Mouse (Mus musculus): ENCODE measurements around the gene Npvf.
A peak's percentile ranks its signal among the peaks of the same experiment; 100 is the strongest.

Gene Npvf

DNA sequence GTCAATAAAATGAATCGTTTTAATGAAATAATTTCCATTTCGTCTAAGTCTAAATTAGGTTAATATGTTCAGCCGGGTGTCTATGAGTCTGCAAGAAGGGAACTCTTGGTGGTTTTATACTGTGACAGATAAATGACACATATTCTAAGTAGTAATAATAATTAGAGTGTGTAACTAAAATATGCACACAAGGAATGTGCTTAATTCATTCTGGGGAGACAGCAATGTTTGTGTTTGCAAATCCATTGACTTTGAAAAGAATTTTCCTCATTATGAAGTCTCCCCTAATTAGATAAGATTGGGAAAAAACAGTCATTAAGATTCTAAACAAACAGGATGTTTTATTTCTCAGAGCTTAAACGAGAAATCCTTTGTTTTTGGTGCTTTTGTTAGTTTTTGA is at the start of gene Npvf:
Npvf (minus strand) TSS at position 84 of the 400 bp plus-strand sequence.
- no peak for DNase-seq (ENCODE audit: low read depth, low spot score)

DNA sequence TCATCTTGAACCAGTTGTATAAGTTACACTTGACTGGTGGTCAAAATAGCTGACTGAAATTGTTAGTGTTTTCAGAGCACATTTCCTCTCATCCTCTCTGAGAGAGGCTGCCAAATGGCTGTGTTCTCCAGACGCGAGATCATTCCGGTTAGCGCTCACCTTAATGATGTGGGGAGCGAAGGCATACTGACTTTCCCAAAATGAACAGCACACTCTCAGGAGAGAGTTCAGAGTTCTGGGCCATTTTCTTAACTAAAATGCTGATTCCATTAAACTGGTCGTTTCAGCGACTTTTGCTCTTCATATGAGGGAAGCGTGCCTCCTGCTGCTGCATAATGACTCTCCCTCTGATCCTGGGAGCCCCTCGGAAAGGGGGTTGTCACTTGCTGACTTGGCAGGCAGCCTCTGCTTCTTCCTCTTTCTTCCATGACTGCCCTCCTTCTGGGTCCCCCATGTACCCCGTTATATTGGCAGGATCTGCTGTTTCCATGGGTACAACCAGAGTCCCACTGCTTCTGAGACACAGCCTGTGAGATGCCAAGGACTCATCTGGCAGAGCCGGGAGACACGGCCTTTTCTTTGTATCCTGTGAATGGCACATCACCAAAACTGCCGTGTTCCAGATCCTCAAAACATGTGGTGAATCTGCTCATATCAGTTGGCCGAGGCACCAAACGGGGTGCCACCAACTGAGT is 35.0 kb upstream of the Npvf start:
- no peak for DNase-seq (ENCODE audit: low read depth, low spot score)

DNA sequence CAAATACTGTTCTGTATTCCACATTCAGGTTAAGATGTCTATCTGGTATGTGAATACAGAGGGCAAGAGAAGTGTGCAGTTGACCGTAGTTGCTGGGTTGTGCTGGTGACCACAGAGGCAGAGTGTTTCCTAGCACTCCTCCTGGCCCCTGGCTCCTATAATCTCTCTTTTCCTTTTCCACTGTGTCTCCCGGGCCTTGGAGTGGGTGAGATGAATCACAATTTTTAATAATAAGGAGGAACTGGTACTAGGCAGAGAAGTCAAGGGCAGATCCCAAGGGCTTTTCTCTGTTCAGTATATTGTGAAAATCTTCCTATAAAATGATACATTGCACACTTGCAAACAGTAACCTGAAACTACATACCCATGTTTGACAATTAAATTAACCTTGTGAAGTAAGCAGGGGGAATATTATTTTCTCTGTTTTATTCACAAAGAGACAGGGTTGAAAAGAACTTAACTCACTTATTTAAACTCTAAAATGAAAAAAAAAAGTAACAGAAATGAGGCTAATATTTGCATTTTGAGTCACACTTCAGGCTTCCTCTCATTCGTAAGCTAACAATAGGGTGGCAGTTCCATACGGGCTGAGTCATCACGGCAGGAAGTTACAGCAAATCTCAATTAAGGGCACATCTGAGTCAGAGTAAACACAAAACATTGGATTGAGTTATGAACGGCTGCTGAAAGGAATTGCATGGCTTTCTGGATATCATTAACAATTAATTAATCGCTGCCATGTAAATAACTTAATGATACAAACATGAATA is 30.6 kb upstream of the Npvf start:
- no peak for DNase-seq (ENCODE audit: low read depth, low spot score)

DNA sequence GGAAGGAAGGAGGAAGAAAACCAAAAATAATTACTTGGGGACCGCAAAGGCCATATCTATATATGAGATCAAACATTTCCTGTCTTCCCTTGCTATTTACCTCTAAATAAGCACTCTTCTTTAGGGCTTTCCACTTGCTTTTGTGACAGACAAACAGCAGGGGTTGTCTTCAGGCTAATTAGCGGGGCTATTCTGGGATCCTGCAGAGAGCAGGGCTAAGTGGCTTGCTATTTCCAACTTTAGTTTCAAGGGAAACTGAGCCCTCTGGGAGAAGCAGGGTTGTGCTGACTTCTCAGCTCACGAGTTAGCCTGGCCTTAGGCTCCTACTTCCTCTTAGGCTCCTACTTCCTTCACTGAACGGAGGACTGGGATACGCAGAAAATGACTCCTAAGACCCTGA is 27.3 kb upstream of the Npvf start:
- no peak for DNase-seq (ENCODE audit: low read depth, low spot score)

DNA sequence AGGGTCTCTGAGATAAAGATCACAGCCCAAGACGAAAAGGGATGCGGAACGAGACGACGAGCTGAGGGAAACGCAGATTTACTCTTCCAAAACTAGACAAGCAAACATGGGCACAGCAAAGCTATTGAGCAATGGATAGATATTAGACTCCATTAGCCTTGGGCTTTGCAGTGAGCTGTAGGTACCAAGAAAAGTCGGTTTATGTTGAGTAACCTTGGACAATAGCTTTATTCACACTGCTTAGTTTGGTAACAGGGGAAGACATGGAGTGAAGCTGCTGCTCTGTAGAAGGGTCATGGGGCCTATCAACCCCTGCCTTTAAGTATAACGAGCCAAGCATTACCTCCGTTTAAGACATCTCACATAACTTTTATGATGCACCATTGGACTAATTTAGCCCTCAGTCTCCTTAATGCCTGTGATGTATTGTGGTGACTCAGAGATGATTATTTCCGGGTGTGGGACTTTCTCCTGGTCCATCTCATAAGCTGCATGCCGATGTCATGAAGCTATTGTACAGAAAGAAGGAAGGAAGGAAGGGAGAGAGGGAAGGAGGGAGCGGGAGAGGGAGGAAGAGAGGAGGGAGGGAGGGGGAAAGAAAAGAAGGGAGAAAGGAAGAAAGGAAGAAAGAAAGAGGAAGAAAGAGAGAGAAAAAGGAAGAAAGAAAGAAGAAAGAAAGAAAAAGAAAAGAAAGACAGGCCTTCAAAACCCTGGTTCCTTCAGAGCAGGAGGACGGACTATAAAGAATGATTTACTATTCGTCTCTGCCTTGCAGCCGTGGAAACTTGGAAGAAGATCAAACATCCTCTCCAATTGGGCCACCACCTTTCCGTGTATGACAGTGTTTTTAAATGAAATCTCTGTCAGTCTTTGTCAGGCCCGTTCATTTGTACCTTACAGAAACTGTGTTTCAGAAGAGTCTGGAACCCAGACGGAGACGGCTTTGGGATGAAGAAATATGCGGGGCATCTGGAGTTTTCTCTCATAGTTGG is 26.3 kb upstream of the Npvf start:
- no peak for DNase-seq (ENCODE audit: low read depth, low spot score)

DNA sequence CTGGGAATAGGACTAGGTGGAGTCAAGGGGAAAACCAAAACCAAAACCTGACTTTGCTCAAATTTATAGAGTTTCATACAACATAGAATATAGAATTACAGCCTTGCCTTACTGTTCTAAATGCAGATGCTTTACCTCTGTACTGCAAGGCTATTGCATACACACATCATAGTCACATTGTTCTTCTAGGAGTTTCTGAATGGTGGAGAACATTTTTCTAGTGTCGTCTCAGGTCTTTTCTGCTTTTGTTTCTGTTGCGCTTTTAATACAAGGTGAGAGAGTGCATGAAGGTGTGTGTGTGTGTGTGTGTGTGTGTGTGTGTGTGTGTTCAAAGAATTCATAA is 25.2 kb upstream of the Npvf start:
- DNase-seq (ENCODE audit: low read depth, low spot score) = no peak

GRCm38 (mm10) chr6:50678826-50679485 is 24.7 kb upstream of the Npvf start:
- peak; percentile 59 for DNase-seq (ENCODE audit: low read depth, low spot score)

DNA sequence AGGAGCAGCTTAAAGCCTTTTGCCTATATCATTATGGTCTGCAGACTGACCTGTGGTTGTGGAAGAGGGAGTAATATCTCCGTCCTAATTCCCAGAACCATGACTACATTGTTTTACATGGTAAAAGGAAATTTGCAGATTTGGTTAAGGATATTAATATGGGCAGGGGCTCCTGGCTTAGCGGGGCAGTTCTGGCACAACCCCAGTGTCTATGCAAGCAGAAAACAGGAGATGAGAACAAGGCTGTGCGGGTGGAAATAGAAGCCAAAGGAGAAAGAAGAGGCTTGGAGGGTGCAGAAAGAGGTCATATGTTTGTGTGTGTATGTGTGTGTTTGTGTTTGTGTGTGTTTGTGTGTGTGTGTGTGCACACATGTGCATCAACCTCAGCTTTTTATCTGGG is 17.0 kb upstream of the Npvf start:
- DNase-seq (ENCODE audit: low read depth, low spot score) = no peak

DNA sequence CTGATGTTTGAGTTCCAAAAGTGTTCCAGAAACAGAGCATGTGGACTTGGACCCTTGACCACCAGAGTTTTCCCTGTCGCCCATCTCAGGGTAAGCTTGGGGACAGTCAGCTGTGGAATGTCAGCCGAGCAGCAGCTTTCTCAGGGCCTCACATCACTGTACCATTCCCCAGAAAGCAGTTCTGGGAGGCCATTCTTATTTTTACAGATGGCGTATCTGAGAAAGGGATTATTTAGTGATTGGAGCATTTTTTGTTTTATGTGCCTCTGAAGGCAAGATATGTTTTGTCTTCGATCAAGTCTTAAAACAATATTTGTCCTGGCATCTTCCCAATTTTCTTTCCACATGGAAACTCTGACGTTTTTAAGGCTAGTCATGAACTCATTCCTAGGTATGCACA is 12.7 kb upstream of the Npvf start:
- no peak for DNase-seq (ENCODE audit: low read depth, low spot score)

- DNase-seq (ENCODE audit: low read depth, low spot score) = no peak
Observed at GRCm38 (mm10) chr6:50665020-50665419, 10.8 kb upstream of the Npvf start.

DNA sequence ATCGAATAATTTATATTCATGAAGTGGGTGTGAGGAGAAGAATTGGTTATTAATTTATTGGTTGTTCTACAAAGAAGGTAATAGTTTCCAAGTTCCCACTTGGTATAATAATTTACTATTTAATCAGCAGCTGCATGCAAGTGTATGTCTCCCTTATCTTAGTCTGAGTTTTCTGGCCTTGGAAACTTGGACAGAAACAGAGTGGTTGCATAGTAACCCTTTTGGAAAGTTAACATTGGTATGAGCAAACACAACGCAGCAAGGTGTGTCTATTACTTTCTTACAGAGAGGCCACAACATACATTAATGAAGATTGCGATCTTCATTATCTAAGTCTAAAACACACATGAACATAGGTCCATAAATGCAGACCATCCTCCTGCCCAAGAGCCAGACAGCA is 10.0 kb upstream of the Npvf start:
- no peak for DNase-seq (ENCODE audit: low read depth, low spot score)

DNA sequence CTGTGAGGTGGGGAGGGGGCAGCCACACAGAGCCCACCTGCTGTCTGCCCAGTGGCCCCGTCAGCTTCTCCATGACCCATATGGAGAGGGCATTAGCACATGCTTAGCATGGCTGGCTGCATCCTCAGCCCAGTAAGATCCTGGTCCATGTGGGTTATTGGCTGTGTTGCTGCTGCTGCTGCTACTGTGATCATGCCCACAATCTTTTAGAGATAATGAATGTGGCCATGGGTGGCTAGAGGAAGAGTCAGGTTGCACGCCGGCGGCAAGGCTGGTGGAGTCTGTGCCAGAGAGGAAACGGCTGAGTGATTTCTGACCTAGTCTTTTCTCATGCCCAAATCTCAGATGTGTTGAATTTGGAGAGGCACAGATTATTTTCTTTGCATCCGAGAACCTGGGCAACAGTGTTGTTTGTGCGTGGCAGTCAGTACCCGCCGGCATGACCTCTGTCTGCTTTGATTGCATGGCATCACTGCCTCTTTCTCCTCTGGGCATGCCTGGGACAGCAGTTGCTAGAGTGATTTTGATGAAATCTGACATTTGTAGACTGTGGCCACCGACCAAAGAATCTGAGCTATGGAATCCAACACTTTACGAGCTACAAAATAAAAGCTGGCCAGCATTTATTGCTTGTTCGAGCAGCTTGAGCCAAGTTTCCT is 8.8 kb upstream of the Npvf start:
- DNase-seq (ENCODE audit: low read depth, low spot score) = no peak

DNA sequence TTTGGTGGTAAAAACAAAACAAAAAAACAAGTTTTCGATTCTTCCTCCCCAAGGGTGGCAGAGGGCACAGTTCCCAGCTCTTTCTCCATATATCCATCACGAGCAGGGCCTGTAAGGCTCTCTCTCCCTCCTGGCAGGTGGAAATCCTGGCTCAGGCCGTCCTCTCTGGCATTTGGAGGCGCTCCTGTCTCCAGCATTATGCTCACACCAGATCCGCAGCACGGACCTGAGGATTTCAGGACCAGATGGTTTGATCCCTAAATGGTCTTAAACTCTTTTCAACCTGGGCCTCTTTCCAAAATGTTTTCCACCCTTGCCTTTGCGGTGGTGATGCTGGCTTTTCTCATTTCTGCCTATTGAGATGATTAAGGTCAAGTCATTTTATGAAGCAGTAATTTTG is 7.5 kb upstream of the Npvf start:
- DNase-seq (ENCODE audit: low read depth, low spot score) = no peak

DNA sequence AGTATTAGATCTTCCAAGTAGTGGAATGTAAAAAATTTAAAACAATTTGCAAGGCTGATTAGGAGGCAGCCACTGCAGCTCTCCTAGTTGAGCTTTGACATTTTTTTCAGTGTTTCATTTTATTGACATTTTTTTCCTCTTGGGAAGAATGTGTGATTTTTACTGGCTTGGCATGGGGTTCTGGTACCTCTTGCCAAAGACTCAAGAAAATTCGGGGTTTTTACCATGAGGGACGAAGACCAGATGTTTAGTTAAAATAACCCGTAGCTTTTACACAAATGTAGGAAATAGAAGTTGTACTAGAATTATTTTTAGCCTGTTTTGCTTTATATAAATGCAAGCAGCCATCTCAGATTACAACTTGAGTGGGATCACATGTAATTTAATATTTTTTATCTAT is 4.2 kb upstream of the Npvf start:
- DNase-seq (ENCODE audit: low read depth, low spot score) = no peak

- no peak for DNase-seq (ENCODE audit: low read depth, low spot score)
Observed at GRCm38 (mm10) chr6:50658018-50658417, 3.8 kb upstream of the Npvf start.

GRCm38 (mm10) chr6:50656426-50656825 is 2.2 kb upstream of the Npvf start:
- no peak for DNase-seq (ENCODE audit: low read depth, low spot score)

DNA sequence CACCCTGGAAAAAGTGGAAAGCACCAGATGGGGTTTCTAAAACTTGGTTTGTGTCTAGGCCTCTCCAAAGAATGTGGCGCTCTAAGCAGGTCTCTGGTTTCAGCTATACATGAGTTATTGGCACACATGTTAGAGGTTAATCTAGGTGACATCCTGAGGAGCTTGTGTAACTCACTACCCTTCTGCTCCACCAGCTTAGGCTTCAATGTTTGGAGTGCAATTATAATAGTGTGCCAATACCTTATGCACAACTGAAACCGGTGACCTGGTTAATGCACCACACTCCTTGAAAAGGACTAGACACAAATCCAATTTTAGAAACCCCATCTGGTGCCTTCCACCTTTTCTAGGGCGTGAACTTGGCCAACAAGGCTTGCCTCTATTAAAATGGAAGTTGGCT is 1.7 kb upstream of the Npvf start:
- DNase-seq (ENCODE audit: low read depth, low spot score) = no peak

DNA sequence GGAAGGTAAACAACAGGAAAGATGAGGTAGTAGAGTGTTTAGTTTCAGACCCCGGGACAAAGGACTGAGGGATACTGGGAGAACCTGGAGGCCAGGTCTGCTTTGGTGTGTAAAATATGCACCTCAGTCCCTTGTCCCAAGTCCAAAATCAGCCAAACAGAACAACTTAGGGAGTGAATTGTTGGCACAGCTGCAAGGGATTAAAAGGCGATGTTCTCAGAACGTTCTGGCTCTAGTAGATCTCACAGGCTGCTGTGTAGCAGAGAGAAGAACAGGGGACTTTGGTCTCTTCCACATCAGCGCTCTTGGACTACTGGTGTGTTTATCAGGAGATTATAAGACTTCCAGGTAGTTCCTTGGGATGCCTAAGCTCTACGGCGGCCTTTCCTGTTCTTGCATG is 6.6 kb downstream of the Npvf start:
- DNase-seq (ENCODE audit: low read depth, low spot score) = no peak

GRCm38 (mm10) chr6:50646659-50647058 is 7.6 kb downstream of the Npvf start:
- DNase-seq (ENCODE audit: low read depth, low spot score) = peak; percentile 60

DNA sequence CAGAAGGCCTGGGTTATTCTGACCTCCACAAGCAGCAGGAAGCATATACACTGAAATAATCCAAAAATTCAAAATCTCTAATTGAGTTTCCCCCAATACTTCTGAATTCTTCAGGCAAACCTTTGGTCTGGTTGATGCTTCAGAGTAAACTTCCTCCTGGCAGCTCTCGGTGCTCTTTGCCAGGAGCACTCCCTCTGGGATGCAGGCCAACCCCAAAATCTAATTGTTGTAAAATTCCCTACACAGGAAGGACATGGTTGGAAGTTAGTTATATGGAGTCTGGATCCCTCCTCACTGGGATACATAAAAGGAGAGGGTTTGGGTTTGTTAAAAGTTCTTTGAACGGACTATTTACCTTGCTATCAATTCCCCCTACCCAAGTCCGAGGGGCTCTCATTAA is 9.5 kb downstream of the Npvf start:
- no peak for DNase-seq (ENCODE audit: low read depth, low spot score)

DNA sequence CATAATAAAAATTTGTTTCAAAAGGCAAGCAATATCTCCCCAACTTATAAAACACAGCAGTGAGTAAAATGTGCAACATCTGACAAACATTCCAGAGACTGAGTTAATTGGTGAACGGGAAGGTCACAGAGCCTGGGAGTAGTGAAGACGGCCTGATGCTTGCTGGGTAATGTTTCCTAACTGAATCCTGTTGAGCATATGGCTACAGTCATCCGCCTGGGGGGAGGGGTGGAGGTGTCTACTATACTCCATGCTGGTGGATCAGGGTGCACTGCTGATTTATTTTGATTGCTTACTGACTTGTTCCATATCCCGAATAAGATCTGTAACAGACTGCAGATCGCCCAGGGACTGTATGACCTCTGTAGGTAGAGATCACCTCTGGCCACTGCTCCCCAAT is 12.3 kb downstream of the Npvf start:
- DNase-seq (ENCODE audit: low read depth, low spot score) = no peak

Data from R1 (cell line).